Mouse (Mus musculus) gastrocnemius, postnatal 25 days (tissue): ENCODE results near the gene Pde4a. TPM values are rescaled to one million over a fixed set of nuclear protein-coding genes. Genes with fewer than 3 reads are reported as not detected.

ENCODE experiments used
- DNase-seq: peaks from one replicate; pipeline ENCODE4 v3.0.0; 2022
- total RNA-seq, 2 experiments: library from RNA; stranded (reverse); gene quantifications; 1 replicate in 1 of 2; 2 replicates in 1 of 2; pipeline ENCODE4 v1.2.3; 2021

Pde4a gene
- total RNA-seq, 2 experiments from 2014 or later, result 44.6 to 46.7 TPM

DNA sequence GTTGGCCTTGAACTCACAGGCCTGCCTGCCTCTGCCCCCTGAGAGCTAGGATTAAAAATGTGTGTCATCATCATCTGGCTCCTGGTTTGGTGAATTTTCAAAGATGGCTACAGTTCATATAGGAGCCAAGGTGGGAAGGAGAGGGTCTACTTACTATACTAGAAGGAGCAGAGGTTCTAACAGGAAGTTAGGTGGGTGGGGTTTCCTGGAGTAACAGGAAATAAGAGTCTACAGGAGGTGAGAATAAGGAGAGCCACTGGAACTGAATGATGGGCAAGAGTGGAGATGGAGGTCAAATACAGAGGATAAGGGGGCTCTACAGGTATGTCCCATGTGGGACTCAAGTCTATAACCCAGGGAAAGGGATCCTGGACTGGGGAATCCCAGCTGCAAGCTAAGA is 17.1 kb upstream of the Pde4a start:
- DNase-seq, result no peak

DNA sequence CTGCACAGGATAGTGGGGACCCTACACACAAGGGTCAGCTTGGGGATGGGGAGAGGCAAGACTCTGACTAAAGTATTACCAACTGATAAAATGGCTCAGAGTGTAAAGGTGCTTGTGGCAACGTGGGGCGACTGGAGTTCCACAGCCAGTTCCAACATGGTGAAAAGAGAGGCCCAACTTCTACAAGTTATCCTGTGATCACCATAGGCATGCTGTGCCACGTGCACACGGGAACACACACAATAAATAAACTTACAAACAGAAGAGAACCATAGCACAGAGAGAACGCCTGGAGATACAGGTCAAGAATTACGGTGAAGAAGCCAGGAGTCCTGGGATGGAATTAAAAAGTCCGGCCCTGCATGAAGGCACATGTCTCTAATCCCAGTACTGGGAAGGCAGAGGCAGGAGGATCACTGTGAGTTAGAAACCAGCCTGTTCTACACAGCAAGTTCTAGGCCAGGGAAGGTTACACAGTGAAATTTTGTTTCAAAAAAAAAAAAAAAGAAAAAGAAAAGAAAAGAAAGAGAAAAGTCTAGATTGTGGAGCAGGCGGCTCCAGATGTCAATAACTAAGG is 16.3 kb upstream of the Pde4a start:
- no peak for DNase-seq

DNA sequence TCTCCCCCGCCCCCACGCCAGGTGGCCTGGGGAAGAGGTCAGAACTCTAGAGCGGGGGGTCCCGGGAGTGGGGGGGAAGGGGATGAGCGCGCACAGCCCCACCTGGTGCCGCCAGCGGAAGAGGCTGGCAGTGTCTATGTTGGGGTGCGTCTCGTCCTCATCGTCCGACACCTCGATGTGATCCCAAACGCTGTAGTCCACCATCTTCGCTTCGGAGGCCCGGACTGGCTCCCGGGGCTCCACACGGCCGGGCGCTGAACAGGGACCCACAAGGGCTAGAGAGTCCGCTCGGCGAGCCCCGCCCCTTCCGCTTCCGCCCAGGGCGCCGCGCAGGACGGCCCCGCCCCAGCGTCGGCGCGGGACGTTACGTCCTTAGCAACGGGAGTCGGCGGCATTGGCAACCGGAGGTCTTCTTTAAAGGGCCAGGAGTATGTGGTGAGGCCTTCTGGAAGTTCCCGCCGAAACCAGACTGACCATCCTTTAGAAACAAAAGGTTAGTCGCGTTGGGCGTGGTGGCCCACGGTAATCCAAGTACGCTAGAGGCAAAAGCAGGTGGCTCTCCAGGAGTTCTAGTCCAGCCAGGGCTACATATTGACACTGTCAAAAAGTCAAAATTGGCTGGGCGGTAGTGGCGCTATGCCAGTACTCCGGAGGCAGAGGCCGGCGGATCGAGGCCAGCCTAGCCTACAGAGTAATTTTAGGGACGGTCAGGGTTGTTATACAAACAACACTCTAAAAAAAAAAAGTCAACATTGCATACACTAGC is 15.7 kb upstream of the Pde4a start, which contains the start of gene Cdc37:
TSS of gene Cdc37 (minus strand) at position 329 of the 766 bp plus-strand sequence.
- peak; percentile 93 for DNase-seq

DNA sequence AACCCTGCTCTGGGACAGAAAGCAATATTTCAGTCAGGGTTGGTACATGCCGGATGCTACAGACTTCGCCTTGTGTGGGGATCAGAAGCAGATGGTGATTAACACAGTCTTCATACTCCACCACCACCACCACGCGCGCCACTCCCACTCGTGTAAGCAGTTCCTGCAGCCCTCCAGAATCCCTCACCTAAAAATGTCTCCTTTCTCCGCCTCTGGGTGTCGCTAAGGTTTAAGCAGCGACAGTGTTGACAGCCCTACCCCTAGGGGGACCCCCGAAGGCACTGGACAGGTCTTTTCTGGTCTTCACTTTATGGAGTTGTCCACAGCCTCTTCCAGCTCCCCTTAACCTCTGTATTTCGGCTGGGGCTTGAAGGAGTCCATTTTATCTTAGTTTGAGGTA is 12.8 kb upstream of the Pde4a start:
- no peak for DNase-seq

DNA sequence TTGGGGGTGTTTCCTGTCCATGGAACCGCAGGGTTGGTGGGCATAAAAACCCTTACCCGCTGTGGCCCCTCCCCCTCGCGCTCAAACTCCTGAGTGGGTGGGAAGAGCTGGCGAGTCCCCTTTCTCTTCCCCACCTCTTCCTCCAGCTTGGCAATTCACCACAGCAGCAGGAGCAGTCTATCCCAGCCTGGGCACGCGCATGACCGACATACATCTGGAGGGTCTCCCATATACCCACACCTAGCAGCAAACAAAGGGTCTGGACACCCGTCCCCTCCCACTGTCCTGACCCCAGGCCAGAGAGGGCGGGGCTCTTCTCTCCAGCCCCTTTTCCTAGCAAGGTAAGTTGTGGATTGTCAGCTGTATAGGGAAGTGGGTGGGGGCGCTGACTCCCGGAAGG is 12.2 kb upstream of the Pde4a start:
- DNase-seq, result no peak

DNA sequence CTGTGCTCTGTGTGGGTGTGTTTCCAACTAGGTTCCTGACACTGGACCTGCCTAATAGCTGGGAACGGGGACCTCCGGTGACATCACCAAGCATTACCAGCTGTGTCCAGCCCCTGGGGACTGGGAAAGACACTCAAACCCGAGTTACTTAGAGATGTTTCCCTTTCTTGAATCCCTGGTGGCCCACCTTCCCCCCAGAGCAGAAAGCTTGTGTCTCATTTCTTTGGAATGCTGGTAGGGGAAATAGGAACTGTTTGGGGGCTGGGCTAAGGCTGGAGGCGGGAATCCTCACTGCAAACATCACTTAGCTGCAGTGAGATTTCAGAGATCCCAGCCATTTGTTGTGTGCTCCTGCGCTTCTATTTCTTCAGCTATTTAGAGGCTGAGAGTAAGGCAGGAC is 11.7 kb upstream of the Pde4a start:
- no peak for DNase-seq

DNA sequence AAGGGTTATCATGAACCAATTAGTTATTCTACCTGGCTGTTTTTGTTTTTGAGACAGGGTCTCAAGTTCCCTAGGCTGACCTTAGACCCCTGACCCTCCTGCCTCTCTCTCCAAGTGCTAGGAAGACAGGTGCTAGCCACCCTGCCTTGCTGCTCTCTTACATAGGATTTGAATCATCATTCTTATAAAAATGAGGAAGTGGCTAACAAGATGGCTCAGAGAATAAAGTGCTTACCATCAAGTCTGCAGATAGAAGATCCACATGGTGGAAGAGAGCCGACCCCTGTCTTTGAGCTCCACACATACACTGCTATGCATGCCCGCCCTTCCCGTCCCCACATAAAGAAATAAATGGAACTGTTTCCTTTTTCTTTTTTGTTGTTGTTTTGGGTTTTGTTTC is 10.7 kb upstream of the Pde4a start:
- no peak for DNase-seq

DNA sequence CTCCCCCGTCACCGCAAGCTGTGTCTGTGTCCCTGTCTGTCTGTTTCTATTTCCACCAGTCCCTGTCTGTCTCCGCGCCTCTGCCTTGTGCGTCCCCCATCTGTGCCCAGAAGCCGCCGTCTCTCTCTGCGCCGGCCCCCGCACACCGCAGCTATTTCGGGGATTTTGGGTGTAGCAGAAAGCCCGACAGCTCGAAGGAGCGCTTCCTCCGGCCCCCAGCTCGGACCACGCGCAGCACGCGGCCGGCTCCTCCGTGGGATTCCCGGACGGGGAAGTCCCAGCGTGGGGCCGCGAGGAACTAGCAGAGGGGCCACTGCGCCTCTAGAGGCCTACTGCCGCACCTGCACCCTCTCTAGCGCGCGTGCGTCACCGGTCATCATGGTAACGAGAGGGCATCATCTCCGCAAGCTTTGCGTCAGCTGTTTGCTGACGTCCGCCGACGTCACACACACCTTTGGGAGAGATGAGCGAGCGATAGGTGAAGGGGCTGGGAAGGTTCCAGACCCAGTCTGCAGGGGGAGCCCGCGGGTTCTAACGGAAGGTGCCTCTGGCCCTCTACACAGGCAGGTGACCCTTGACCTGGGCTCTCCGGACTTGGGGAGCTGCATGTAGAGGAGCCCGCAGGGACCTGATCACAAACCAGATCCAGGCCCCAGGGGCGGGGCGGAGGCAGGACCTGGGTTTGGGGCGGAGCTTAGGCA is 4.2 kb upstream of the Pde4a start:
- DNase-seq, result peak; percentile 71

DNA sequence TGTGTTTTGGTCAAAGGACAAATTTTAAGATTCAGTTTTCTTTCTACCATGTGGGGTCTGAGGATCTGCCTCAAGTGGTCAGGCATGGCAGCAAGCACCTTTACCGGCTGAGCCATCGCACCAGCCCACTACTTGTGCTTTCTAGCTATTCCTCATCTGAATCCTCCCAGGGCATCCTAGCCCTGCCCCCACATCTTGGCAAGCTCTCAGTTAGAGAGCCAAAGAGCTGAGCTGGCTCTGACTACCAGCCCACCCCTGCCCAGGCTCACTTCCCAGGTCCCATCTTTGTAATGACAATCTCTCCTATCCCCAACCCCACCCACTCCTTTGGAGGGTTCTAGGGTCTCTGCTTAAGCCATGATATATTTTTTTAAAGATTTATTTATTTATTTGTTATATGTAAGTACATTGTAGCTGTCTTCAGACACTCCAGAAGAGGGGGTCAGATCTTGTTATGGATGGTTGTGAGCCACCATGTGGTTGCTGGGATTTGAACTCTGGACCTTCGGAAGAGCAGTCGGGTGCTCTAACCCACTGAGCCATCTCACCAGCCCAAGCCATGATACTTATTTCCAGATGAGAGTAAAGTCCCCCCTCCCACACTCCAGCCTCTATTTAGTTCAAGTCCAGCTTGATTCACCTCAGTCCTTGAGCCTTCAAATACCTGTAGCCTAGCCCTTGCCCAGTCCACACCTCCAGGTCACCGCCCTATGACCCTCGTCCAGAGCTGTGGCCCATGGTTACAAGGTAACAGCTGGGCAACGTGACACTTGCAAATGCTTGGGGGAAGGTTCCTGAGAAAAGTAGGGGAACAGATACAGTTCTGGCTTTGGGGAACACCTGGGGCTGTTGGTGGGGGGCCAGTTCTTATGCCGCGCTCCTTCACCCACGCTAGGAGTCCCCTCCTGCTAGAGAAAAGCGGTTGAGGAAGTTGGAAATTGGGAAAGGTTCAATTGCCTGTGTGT is 2.1 kb upstream of the Pde4a start:
- no peak for DNase-seq

DNA sequence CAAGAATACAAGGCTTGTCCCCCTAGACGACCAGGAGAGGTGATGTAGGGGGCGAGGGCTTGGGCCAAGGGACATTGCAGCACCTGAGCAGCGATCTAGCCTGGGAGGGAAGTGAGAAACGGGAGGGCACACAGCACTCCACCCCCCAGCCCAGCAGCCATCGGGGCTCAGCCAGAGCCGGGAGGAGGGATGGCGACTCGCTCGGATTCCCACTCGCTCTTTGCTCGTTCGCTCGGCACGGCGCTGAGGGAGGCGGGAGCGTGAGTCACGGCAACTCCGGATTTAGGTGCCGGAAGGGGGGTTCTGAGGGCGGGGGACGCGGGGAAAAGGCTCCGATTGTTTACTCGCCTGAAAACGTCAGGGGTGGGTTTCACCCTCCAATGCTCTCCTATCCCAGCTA is 1.4 kb upstream of the Pde4a start:
- DNase-seq, result no peak

DNA sequence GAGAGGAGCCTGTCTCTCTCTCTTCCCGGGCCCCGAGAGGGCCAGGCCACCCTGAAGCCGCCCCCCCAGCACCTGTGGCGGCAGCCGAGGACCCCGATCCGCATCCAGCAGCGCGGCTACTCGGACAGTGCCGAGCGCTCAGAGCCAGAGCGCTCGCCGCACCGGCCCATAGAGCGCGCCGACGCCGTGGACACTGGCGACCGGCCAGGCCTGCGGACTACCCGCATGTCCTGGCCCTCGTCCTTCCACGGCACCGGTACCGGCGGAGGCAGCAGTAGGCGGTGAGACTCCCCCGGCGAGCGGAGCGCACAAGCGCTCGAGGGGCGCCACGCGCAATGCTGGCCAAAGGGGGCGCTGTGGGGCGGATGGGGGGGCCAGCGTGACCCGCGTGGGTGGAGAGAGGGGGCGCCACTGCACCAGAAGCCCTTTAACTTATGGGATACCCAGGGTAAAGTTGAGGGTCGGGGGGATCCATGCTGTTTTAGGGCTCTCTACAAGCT is 488 bp downstream of the Pde4a start:
- no peak for DNase-seq

DNA sequence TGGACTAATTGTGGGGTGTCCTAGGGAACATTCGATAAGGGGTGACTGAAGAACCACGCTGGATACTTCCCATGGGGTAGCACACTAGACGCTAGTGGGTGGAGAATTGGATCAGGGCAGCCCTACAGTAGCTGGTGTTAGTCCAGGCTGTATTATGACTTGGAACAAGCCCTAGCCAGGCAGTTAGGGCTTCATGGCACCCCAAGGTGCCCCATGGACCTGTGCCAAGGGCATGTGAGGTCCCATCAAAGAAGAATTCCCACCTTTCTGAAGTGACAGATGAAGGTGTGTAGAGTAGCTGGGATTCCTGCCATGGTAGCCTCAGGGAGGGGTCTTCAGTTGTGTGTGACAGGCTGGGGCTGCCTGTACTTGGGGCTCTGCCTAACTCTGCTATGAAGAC is 1.0 kb downstream of the Pde4a start:
- DNase-seq, result no peak

DNA sequence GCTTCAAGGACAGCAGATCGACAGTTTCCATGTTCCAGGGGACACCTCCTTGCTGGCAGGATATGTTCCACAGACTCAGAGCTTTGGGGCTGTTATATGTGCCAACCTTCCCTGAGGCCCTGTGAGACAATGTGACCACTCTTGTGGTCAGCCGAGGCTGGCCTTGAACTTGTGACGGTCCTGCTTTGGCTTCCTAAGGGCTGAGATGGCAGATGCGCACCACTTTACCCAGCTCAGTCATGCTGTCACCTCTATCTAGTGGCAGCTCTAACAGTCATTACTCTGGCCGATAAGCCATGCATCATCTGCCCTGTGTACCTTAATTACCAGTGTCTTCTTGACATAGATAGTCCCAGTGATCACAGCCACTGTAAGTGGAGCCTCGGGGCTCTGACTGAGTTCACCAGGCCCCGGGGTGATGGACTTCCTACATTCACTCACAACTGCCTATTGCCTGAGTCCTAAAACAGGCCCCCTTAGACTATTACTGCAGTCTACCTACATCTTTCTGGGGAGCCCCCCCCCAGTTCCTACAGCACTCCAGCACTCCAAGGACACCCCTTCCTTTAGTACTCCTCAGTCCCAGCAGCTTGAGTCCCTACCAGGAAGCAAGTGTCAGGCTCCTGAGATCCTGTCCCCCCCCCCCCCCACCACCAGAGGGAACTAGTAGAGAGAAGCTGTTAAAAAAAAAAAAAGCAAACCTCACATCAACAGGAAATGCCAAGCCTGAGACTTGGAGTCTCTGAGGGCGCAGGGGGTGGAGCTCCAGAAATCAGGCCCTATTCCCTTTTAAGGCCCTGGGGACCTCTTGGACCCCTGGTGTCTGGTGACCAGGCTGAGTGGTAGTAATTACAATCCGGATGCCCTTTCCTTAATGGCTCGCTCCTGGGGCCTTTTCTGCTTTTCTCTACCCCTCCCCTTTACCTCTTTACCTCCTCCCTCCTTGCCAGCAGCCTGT is 1.9 kb downstream of the Pde4a start:
- no peak for DNase-seq

DNA sequence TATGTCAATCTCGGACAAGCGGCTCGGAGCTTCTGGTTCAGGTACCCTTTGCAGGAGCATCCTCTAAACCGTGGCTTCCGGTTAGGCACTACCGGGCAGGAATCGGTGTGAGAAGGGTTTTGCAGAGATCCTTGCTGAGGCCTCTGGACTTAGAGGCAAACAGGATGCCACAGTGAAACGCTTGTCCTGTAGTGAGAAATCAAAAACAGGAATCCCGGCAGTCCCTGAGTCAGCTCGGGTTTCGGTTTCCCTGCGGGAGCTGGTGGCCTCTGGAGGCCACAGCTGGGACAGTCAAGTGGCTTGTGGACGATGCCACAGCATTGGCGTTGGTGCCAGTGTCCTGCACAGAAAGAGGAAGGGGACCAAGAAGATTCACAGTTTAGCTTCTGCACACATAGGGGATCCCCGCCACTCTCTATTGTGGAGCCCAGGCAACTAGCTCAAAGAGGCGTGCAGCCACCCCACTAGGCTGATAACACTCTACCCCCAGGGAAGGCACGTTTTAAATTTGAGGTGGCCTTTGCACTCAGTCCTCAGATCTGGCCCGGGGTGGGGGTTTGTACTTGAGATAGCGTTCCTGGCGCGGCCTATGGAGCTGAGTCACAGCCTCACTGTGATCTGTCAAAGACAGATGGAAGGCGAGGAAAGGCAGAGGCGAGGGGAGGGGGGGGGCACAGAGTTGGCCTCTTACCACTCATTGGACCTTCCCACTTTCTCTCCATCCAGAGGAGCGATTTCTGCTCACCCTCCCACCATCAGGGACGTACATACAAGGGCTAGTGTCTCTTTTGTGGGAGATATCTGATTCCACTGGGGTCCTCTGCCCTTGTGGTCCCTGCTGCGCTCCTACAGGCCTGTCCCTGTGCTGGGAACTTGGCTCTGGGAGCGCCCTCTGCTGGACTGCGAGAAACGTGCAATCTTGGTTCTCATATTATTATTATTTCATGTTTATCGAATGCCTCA is 2.9 kb downstream of the Pde4a start:
- DNase-seq, result peak; percentile 57

DNA sequence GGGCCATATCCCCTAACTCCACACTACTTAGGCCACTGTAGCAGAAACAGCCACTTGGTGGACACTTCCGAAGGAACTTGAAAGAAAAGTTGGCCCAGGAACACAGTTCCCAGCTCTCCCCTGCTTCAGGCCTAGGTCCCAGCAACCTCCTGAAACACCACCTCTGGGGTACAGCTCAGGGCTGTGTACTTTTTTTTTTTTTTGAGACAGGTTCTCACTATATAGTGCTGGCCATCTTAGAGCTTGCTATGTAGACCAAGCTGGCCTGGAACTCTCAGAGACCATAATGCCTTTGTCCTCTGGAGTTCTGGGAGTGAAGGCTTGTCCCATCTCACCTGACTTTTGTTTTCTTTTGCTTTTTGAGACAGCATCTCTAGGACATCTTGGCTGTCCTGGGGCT is 3.6 kb downstream of the Pde4a start:
- DNase-seq, result no peak

DNA sequence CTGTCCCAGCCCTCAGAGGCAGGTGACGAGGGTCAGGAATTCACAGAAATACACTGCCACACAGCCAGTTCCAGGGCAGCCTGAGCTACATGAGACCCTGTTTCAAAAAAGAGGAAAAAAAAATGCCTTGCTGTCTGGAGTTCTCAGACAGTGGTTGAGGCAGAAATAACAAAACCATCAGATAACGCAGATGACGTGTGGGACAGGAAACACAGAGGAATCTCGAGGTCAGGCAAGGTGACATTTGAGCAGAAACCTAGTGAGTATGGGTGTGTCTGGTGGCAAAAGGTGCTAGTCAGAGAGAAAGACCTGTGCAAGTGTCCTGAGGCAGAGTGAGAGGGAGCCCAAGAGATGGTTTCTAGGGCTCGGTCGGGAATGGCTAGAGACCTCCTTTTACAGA is 6.8 kb downstream of the Pde4a start:
- no peak for DNase-seq

DNA sequence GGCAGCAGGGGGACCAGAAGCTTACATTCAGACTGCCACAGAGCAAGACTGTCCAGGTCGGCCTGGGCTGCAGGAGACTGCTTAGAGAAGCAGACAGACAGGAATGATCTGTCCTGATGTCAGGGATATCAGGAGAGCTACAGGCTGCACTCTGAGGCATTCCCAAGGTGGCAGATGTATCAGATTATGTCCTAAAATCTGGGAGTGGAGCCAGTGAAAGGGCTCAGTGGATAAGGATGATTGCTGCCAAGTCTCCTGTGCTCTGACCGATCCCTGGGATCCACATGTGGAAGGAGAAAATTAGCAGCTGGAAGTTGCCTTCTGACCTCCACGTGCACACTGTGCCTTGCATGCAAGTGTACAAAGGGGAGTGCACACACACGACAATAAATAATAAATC is 14.9 kb downstream of the Pde4a start:
- DNase-seq, result no peak

DNA sequence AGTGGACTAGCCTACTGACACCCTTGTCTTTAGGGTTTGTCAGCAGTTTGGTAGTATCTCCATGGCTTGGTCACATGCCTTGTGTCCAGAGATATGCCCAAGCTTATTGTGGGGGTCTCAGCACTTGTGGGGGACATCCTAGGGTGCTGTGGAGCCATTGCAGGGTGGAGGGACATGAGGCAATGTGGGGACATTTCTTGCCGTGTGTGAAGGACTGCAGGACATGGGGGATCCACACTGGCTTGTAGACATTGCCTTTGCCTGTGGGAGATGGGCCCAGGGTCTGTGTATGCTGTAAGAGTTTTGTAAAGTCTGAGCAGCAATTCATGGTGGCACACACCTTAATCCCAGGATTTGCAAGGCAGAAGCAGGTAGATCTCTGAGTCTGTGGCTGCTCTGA is 15.3 kb downstream of the Pde4a start:
- no peak for DNase-seq

DNA sequence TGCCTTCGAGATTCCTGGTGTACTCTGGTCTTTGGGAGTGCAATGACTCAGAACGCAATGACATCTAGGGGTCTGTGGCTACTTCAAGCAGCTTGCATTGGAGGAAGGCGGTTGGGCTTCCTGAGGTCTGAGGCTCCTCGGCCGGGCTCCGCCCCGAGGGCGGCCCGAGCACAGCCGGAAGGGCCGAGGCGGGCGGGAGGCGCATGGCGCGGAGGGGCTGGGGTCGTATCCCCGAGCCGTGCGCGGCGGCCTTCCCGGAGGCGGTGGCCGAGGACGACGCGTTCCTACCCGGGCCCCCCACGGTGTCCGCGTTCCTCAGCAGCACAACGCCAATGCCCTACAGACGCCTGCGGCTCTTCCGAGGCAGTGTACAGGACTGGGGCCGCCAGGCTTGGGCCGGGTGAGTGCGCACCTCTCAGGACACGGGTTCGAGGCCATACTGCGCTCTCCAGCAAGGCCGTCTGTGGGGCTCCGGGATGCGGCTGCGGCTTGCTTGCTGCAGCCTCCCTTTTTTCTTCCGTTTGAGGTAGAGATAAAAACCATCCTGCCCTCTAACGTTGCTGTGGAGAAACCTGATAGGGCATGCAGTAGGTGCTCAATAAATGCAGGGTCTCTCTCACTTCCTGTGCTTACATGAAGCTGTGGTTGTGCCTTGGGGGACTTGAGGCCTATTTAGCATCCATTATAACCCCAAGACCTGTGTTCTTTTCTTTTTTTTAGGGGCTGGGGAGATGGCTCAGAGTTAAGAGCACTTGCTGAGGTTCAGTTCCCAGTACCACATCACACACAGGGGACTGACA is 16.1 kb downstream of the Pde4a start:
- DNase-seq, result peak; percentile 40
